In the genomic region with DNA sequence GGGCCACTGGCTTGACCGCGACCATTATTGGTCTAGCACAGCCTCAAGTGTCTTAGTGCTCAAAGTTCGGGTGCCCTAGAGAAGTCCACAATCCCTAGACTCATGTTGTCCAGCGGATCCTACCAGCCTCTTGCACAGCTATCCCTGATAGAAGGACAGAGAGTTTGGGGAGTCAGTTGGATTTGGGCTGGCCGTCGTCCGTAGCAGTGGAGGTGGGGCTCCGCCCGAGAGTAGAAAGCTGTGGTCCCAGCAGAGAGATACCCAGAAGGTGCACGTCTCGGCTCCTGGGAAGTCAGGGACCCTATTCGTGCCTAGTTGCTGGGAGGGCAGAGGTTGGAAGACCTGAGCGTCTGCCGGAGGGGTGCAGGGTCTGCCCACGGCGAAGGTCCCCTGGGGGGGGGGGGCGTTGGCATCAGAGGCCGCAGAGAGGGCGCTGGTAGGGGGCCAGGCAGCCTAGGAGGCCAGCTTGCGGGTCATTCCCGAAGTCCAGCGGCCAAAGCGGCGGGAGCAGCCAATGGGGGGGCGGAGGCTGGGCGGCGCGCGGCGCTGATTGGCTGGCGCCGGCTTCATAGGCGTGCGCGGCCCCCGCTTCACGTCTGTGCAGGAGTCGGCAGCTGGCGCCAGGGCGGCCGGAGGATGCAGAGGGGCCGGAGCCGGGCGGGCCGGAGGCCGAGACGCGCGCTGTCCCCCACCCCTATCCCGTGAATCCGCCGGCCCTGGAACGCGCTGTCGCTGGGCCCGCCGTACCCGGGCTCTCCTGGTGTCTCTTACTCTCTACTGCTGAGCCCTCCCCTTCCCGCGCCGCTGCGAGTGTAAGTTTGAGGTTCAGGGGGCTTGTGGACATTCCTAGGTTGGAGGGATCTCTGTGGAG, we compare ENCODE assay signal across 8 mouse cellular contexts. TPM values are rescaled to one million over a fixed set of nuclear protein-coding genes. Genes with fewer than 3 reads are reported as not detected.
DNase-seq lines count a peak whose midpoint lies in the region; ATAC-seq and TF ChIP-seq lines count a peak whose summit lies in the region.

No protein-coding gene starts in this region.

- no peak overlapping the region for H3K27ac ChIP-seq in olfactory bulb, adult 2 months (ENCODE audit: insufficient read depth, low read depth, low read length)

- H3K4me3 ChIP-seq in lung, adult 2 months (replicated peaks; ENCODE audit: extremely low read depth, low read depth, low read length): peak overlapping the region; percentile 93
- peak overlapping the region; percentile 0; the same call in 1 of the 2 replicates for H3K4me3 ChIP-seq in olfactory bulb, adult 2 months (ENCODE audit: insufficient read depth, low read depth, low read length)

- 2% methylated on average over 61 of the region's 62 CpGs for WGBS in lung, adult 2 months
- 2% methylated on average over 60 of the region's 62 CpGs for WGBS in olfactory bulb, adult 2 months

- no peak for TF ChIP-seq CTCF in lung, adult 2 months (IDR thresholded peaks at IDR 0.05; ENCODE audit: insufficient read depth, low read length)
- TF ChIP-seq CTCF in olfactory bulb, adult 2 months (IDR thresholded peaks at IDR 0.05; ENCODE audit: insufficient read depth, low read depth, low read length): no peak

- ATAC-seq in frontal cortex, adult (ENCODE audit: low TSS enrichment): no peak

- DNase-seq in NIH3T3 (ENCODE audit: low read depth): peak; percentile 95
- peak; percentile 90 for DNase-seq in embryo, embryonic 10 days (ENCODE audit: low spot score)
- DNase-seq in heart, adult 11 months: peak; percentile 99
- peak; percentile 83 for DNase-seq in kidney, adult 11 months
- peak; percentile 79 for DNase-seq in lung, adult 2 months
- no peak for DNase-seq in cerebellum, adult 11 months

- peak; percentile 79 for TF ChIP-seq POLR2A in lung, adult 2 months (IDR thresholded peaks at IDR 0.05; ENCODE audit: borderline replicate concordance, extremely low read depth, low read depth, low read length)
- no peak for TF ChIP-seq POLR2A in olfactory bulb, adult 2 months (IDR thresholded peaks at IDR 0.05; ENCODE audit: insufficient read depth, low read depth, low read length)

- H3K4me1 ChIP-seq in lung, adult 2 months (ENCODE audit: control insufficient read depth, insufficient read depth, low read length): 0 out of 2 replicates have a peak, but pooled peaks cover 2% of the 10 kb centered on the region
- peaks cover 18% of the 10 kb centered on the region for H3K4me1 ChIP-seq in olfactory bulb, adult 2 months (ENCODE audit: control insufficient read depth, insufficient read depth, low read length)

RNA-seq across cellular contexts. Expression of a gene that starts 4.6 kb away (rescaled TPM):
- polyA plus RNA-seq in lung, adult 2 months (2012; rRNA removed): 184 and 333 TPM in 2 replicates
- polyA plus RNA-seq in olfactory bulb, adult 2 months (2012; ENCODE audit: insufficient read depth, insufficient read length, low replicate concordance, missing spikeins): not detected in 2 replicates

RNA-seq across cellular contexts. Expression of a gene that starts 23.8 kb away (rescaled TPM):
- not detected in 2 replicates for polyA plus RNA-seq in lung, adult 2 months (2012; rRNA removed)
- not detected in 2 replicates for polyA plus RNA-seq in olfactory bulb, adult 2 months (2012; ENCODE audit: insufficient read depth, insufficient read length, low replicate concordance, missing spikeins)

Comparison
In these comparisons a context has a peak if more than half of its experiments do, and no peak if none do; other contexts are left out.
1. RNA of a gene that starts 4.6 kb away (polyA plus RNA-seq): 184 to 333 TPM in lung, adult 2 months; not detected in olfactory bulb, adult 2 months; every median in the first group is over 100 times any median in the second.